Mouse (Mus musculus): ENCODE measurements around the gene Jund.

GRCm38 (mm10) chr8:70719796-70720270 is 21.1 kb downstream of the Jund start:
- TF ChIP-seq CTCF (IDR thresholded peaks at IDR 0.05 in 2 of 3, conservative IDR thresholded peaks at IDR 0.05 in 1 of 3; ENCODE audit: control insufficient read depth in 1 of 3, insufficient read depth in 1 of 3, low read depth in 2 of 3, low read length in 3 of 3, poor library complexity in 1 of 3, severe bottlenecking in 1 of 3) (no peak), POLR2A (IDR thresholded peaks at IDR 0.05; ENCODE audit: control insufficient read depth in 1 of 2, insufficient read depth in 1 of 2, low read depth in 1 of 2, low read length in 2 of 2, poor library complexity in 1 of 2) (no peak), MXI1 (IDR thresholded peaks at IDR 0.05; ENCODE audit: low read depth, low read length) (no peak), HCFC1 (IDR thresholded peaks at IDR 0.05; ENCODE audit: low read depth, low read length) (no peak), POLR2AphosphoS2 (IDR thresholded peaks at IDR 0.05; ENCODE audit: low read length) (no peak), RAD21 (IDR thresholded peaks at IDR 0.05; ENCODE audit: low read depth, low read length) (no peak), MAZ (IDR thresholded peaks at IDR 0.05; ENCODE audit: low read depth, low read length) (no peak), SIN3A (IDR thresholded peaks at IDR 0.05; ENCODE audit: low read length) (no peak)

All from MEL (cell line).